Mouse (Mus musculus) heart, adult 2 months (tissue): ENCODE results near the gene Stard3. TPM values are rescaled to one million over a fixed set of nuclear protein-coding genes. Genes with fewer than 3 reads are reported as not detected.
A peak's percentile ranks its signal among the peaks of the same experiment; 100 is the strongest.
"Not testable (repeated sequence)": the region's sequence is repeated elsewhere in the genome, so short reads cannot be mapped to it uniquely, and the experiment has no call there.

ENCODE experiments used
- DNase-seq, 2 experiments: peaks; one replicate each; pipeline ENCODE4 v3.0.0; 2021
- H3K27ac ChIP-seq: fragments of 200-600 bp; 2 replicates; pipeline ENCODE4 v1.8.1; 2022
- H3K27me3 ChIP-seq: fragments of 200-500 bp; 2 replicates; pipeline ENCODE4 v1.6.1; 2012; ENCODE audit warnings: mild to moderate bottlenecking, low read length, inconsistent platforms, mixed read lengths; ENCODE audit not compliant: control insufficient read depth, insufficient read depth
- H3K36me3 ChIP-seq: fragments of 200-500 bp; 2 replicates; pipeline ENCODE4 v1.6.1; 2012; ENCODE audit warnings: low read length, inconsistent platforms; ENCODE audit not compliant: control insufficient read depth, insufficient read depth
- H3K4me1 ChIP-seq: fragments of 200-500 bp; 2 replicates; pipeline ENCODE4 v1.6.1; 2011; ENCODE audit warnings: low read length; ENCODE audit not compliant: control insufficient read depth, insufficient read depth
- H3K4me3 ChIP-seq: fragments of 200-600 bp; 2 replicates; pipeline ENCODE4 v1.8.1; 2022
- H3K79me2 ChIP-seq: fragments of 200-500 bp; replicated peaks from 2 replicates; pipeline ENCODE4 v1.6.1; 2012; ENCODE audit warnings: mild to moderate bottlenecking, inconsistent platforms, low read length, moderate library complexity, mixed read lengths; ENCODE audit not compliant: control insufficient read depth, insufficient read depth
- H3K9ac ChIP-seq: fragments of 200-500 bp; 2 replicates; pipeline ENCODE4 v1.6.1; 2012; ENCODE audit warnings: low read depth, mild to moderate bottlenecking, control low read depth, inconsistent platforms, low read length, mixed read lengths
- CTCF ChIP-seq: fragments of 200-600 bp; IDR thresholded peaks from 2 replicates; pipeline ENCODE4 v1.8.1; 2022; ENCODE audit warnings: antibody characterized with exemption, mild to moderate bottlenecking, moderate library complexity
- EP300 ChIP-seq: fragments of 200-500 bp; IDR thresholded peaks from 2 replicates; pipeline ENCODE4 v1.6.1; 2011; ENCODE audit warnings: low read depth, low read length, control low read depth; ENCODE audit not compliant: insufficient read depth
- POLR2A ChIP-seq: fragments of 200-500 bp; IDR thresholded peaks from 2 replicates; pipeline ENCODE4 v1.6.1; 2011; ENCODE audit warnings: mild to moderate bottlenecking, low read depth, low read length, control low read depth; ENCODE audit not compliant: insufficient read depth
- WGBS: fragments of 180-500 bp; shearing (Covaris S2); methylation state at CpG from one replicate; pipeline ENCODE4 v1.1.7; 2018; 5-methylcytosine and 5-hydroxymethylcytosine counted together
- intact Hi-C: fragments of 180-260 bp; cut with DNase I; formaldehyde crosslinking; loops from one replicate; pipeline ENCODE4 v1.15.1; 2025
- polyA plus RNA-seq: library from polyadenylated mRNA; depleted of rRNA; stranded (reverse); fragments of >200 nt; gene quantifications from 2 replicates; pipeline ENCODE4 v1.2.3, GENCODE M21; 2012
- total RNA-seq, 2 experiments: library from RNA; stranded (reverse); gene quantifications; 2 replicates each; pipeline ENCODE4 v1.2.3; 2021

The Stard3 gene
- total and polyA plus RNA-seq, 3 experiments = 19.0 to 58.3 (median 24.3) TPM

DNA sequence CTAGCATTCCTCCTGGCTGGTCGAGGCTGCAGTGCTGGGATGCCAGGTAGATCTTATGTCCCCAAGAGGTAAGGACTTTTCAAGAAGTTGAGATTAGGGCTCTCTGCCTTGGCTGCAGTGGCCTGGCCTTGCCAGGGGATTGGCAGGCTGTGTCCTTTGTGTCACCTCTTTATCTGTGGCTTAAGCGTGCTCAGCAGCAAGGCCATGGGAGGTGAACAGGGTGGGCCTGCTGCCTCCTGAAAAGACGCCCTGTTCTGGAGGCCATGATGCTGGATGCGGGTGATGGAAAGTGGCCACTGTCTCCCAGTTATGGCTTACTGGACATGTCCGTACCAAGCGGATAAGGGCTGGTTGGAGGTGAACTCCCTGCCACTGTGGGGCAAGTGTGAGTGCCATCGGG lies 21.2 kb downstream of the Stard3 start:
- Histone ChIP-seq H3K4me3 (no peak overlapping the region), H3K4me1 (peaks cover 8% of the 10 kb centered on the region; the same call in 1 of the 2 replicates), H3K27ac (peak overlapping the region; percentile 83), H3K27me3 (no peaks in the 10 kb centered on the region), H3K9ac (0 out of 2 replicates have a peak overlapping the region, but pooled peaks have one; percentile 5), H3K36me3 (no peaks in the 10 kb centered on the region), H3K79me2 (no peaks in the 10 kb centered on the region)
- WGBS = 66% methylated on average over 7 of the region's 7 CpGs
- intact Hi-C loops = loop anchor here (2.0 kb wide), 1 partner anchor 15 kb away; no protein-coding TSS in a partner anchor
- peak; percentile 47 to 76 for DNase-seq
- no peak for TF ChIP-seq CTCF
- TF ChIP-seq EP300 = peak; percentile 93

DNA sequence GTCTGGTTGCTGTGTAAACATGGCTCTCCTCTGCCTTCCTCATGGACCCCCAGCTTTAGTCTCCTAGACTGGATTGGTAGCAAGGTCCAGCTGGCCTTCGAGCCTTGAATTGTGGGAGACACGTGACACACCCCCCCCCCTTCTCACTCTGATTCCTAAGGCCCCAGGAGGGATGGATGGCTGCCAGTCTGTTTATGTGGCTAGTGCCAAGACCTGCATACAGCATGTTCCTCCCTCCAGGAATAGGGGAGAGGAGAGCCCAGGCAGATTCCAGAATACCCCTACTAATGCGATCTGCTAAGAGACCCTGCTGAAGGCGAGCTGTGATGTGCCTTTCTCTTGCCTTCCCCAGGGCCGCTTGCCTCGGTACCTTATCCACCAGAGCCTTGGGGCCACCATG lies 21.9 kb downstream of the Stard3 start:
- TF ChIP-seq EP300 = peak; percentile 82
- TF ChIP-seq POLR2A = no peak
- DNase-seq = peak; percentile 41 to 62
- peak overlapping the region; percentile 83 for H3K27ac ChIP-seq
- H3K4me3 ChIP-seq = no peak overlapping the region
- WGBS = 62% methylated on average over 6 of the region's 6 CpGs
- H3K4me1 ChIP-seq = peaks cover 8% of the 10 kb centered on the region; the same call in 1 of the 2 replicates
- no peaks in the 10 kb centered on the region for H3K79me2 ChIP-seq
- H3K9ac ChIP-seq = no peak overlapping the region
- H3K27me3 ChIP-seq = no peaks in the 10 kb centered on the region
- no peaks in the 10 kb centered on the region for H3K36me3 ChIP-seq
- intact Hi-C loops = no loop called here

DNA sequence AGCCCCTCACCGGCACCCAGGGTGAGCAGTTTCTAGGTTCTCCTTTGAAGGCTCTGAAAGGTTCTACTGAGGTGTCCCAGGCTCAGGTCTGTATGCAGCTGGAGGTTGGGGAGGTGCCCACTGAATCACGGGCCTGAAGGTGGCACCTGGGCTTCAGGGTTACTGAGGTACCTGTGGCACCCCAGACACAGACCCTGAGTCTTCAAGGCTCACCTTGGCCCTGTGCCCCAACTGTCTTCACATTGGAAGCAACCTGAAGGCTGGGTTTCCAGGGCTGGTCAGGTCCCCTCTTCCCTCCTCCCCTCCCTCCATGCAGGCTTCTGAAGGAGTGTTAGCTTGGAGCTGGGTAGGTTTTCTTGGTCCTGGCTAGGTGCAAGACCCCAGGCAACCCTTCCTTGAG lies 23.5 kb downstream of the Stard3 start:
- peak in 1 of 2 experiments; percentile 19 for DNase-seq
- H3K4me1 ChIP-seq = peaks cover 4% of the 10 kb centered on the region; the same call in 1 of the 2 replicates
- H3K9ac ChIP-seq = no peak overlapping the region
- intact Hi-C loops = no loop called here
- H3K27ac ChIP-seq = no peak overlapping the region
- H3K27me3 ChIP-seq = no peaks in the 10 kb centered on the region; the same call in 1 of the 2 replicates
- H3K4me3 ChIP-seq = no peak overlapping the region
- H3K79me2 ChIP-seq = no peaks in the 10 kb centered on the region
- no peaks in the 10 kb centered on the region for H3K36me3 ChIP-seq
- 91% methylated on average over 2 of the region's 2 CpGs for WGBS
- TF ChIP-seq CTCF (no peak), POLR2A (no peak), EP300 (no peak)

DNA sequence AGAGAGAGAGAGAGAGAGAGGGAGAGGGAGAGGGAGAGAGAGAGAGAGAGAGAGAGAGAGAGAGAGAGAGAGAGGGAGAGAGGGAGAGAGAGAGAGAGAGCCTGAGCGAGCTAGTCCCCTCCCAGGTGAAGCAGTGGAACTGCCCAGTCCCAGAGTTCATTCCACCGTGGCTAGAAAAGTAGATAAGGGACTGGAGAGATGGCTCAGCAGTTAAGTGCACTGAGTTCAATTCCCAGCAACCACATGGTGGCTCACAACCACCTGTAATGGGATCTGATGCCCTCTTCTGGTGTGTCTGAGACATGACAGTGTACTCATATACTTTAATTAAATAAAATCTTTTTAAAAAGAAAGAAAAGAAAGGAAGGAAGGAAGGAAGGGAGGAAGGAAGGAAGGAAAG lies 24.2 kb downstream of the Stard3 start:
- H3K4me3 ChIP-seq, intact Hi-C loops, H3K79me2 ChIP-seq, H3K4me1 ChIP-seq, H3K36me3 ChIP-seq, DNase-seq, H3K9ac ChIP-seq, H3K27me3 ChIP-seq: not testable (repeated sequence)
- peak overlapping the region; percentile 95 for H3K27ac ChIP-seq
- TF ChIP-seq CTCF = peak; percentile 43
- 32% methylated on average over 2 of the region's 2 CpGs for WGBS

DNA sequence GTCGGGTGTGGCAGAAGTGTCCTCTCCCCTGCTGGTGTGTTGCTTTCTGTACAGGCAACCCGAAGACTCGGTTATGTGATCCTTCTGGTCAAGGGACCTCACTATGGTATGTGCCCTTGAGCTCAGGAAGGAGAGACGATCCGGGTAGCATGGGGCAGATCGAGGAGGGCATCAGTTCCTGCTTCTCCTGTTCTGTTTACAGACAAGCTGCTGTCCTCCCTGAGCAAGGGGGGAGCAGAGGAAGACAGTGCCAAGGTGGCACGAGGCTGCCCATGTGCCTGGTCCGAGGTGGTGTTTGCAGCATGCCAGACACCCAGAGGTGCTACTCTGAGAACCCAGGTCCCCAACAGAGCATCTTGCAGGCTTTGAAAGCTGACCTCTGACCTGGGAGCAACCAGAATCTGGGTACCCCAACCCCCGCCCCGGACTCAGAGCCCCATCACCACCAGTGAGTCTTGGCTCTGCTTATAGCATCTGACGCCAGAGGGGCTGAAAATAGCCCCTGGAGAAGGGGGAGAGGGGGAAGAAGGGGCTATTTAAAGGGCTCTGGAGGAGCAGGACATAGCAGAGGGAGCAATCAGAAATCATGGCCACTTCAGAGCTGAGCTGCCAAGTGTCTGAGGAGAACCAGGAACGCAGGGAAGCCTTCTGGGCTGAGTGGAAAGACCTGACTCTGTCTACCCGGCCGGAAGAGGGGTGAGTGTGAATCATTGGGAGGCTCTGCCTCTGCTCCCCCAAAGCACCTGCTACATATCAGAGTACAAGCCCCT lies 25.3 kb downstream of the Stard3 start, which contains the start of gene Tcap:
TSS of gene Tcap (plus strand) at position 551 of the 770 bp plus-strand sequence.
- Histone ChIP-seq H3K36me3 (no peaks in the 10 kb centered on the region), H3K4me1 (peaks cover 1% of the 10 kb centered on the region; the same call in 1 of the 2 replicates), H3K79me2 (no peaks in the 10 kb centered on the region), H3K27me3 (no peaks in the 10 kb centered on the region; the same call in 1 of the 2 replicates), H3K4me3 (peak within 1 kb of the TSS; percentile 55), H3K27ac (peak within 1 kb of the TSS; percentile 95), H3K9ac (peak within 1 kb of the TSS; percentile 93)
- WGBS = 48% methylated on average over 14 of the region's 14 CpGs
- DNase-seq = peak; percentile 70 to 80
- peak; percentile 99 for TF ChIP-seq POLR2A
- TF ChIP-seq CTCF = no peak
- TF ChIP-seq EP300 = peak; percentile 95
- intact Hi-C loops = no loop called here

DNA sequence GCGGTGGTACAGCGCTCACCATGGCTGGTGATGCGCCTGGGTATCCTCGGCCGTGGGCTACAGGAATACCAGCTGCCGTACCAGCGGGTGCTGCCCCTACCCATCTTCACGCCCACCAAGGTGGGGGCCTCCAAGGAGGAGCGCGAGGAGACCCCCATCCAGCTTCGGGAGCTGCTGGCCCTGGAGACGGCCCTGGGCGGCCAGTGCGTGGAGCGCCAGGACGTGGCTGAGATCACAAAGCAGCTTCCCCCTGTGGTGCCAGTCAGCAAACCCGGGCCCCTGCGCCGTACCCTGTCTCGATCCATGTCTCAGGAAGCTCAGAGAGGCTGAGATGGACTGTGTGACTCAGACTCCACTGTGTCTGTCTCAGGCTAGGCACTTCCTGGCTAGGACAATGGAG lies 26.0 kb downstream of the Stard3 start:
- WGBS = 61% methylated on average over 20 of the region's 20 CpGs
- no peaks in the 10 kb centered on the region; the same call in 1 of the 2 replicates for H3K27me3 ChIP-seq
- H3K4me3 ChIP-seq = peak overlapping the region; percentile 55
- peaks cover under 1% of the 10 kb centered on the region; the same call in 1 of the 2 replicates for H3K4me1 ChIP-seq
- H3K79me2 ChIP-seq = no peaks in the 10 kb centered on the region
- TF ChIP-seq POLR2A (no peak; the same call in 1 of the 2 replicates), EP300 (no peak; the same call in 1 of the 2 replicates), CTCF (no peak)
- intact Hi-C loops = no loop called here
- peak overlapping the region; percentile 95 for H3K27ac ChIP-seq
- DNase-seq = no peak
- no peaks in the 10 kb centered on the region for H3K36me3 ChIP-seq
- H3K9ac ChIP-seq = peak overlapping the region; percentile 93
